Mouse (Mus musculus) spleen, adult 2 months (tissue): ENCODE results near the gene B4galt3.

Experiments
- CTCF ChIP-seq: fragments of 200-500 bp; IDR thresholded peaks from 2 replicates; pipeline ENCODE4 v1.5.1; 2011; ENCODE audit warnings: mild to moderate bottlenecking, inconsistent platforms; ENCODE audit not compliant: insufficient read depth, insufficient read length, insufficient replicate concordance; ENCODE audit errors: extremely low read depth
- POLR2A ChIP-seq: fragments of 200-500 bp; IDR thresholded peaks from 2 replicates; pipeline ENCODE4 v1.6.1; 2011; ENCODE audit warnings: low read depth, low read length, inconsistent platforms

- TF ChIP-seq POLR2A (no peak), CTCF (no peak)
These were observed 49.6 kb downstream of the B4galt3 start for GRCm38 (mm10) chr1:171319748-171320147.
